Mouse (Mus musculus) v-Abl transformed pro-B cells (cell line): Measurements from ENCODE around the gene Shtn1.

Experiments
- in situ Hi-C, 2 experiments: fragments of 400-800 bp; cut with MboI; formaldehyde crosslinking; loops; one replicate each; pipeline ENCODE4 v1.15.1; 2025; ENCODE audit not compliant: unreplicated experiment in 2 of 2

Shtn1 gene

GRCm38 (mm10) chr19:58975216-58975863 is 100.6 kb downstream of the Shtn1 start:
- in situ Hi-C loops, result no loop called here

GRCm38 (mm10) chr19:58974126-58974525 is 101.8 kb downstream of the Shtn1 start:
- in situ Hi-C loops, result no loop called here

DNA sequence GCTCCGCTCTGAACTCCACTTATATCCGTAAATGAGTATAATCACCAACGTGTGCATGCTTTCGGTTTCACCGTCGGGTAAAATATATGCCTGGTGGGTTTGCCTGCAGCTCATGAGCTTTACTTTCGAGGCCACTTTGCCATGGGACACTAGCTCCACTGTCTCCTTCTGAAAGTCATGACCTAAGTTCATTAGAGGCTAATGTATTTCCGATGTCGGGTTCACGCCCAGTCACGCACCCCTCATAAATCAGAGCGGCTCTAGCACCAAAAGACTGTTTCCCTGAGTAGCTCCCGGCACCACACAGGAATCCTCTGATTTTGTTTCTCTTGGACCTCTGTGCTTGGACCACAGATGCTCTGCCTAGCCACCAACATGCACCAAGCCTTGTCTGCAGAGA is 105.1 kb downstream of the Shtn1 start:
- in situ Hi-C loops, result no loop called here

- in situ Hi-C loops, result no loop called here
These were observed 107.0 kb downstream of the Shtn1 start for GRCm38 (mm10) chr19:58968731-58969506.

DNA sequence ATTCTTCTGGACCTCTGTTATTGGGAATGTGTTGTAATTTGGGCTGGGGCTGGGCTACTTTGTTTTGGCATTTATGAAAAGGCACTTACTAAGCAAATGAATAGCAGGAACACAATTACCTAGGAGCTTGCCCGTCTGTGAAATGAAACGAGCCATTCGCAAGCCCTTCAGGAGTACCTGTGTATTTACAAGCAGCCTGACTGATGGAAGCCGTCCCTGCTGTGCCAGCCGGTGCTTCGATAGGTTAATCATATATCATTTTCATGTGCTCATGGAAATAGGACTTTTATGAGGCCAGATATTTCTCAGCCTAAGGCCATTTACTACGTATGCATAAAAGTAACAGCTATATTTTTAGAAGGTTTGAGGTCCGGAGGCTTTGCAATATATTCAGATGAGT is 112.9 kb downstream of the Shtn1 start:
- in situ Hi-C loops, result no loop called here

- in situ Hi-C loops, result no loop called here
These were observed 121.1 kb downstream of the Shtn1 start for GRCm38 (mm10) chr19:58954779-58955178.

DNA sequence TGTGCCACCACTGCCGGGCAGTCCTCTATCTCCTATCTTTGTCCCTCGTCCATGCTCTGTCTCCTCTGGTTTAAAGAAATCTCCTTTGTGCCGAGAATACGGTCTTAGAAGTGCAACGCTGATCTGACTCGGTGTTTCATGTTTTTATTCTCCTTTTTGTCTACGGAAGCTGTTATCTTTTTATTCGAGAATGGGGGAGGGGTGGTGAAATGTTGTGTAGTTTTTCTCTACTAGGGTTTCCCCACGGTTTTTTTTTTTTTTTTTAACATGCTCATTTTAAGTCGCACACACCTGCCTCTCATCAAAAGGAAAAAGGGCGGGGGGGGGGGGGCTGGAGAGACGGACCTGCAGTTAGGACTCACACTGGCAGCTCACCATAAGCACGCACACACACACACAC is 123.7 kb downstream of the Shtn1 start:
- in situ Hi-C loops, result no loop called here

DNA sequence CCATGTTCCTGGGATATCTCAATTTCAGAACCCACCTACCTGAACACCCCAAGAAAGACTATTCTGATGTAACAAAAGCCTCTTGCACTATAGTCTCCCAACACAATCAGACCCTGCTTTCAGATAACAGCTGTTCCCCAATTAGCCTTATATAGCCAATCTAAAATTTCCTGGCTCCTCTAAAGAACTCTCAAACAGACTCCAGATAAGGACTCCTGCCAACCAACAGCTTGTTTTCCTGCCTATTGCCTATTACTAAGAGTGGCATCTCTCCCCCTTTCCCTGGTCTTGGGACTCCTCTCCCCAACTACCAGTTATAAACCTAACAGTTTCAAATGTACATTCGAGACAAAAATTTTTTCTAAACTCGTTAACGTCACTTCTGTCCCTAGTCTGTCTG is 124.4 kb downstream of the Shtn1 start:
- in situ Hi-C loops, result no loop called here

GRCm38 (mm10) chr19:58945959-58946358 is 129.9 kb downstream of the Shtn1 start:
- in situ Hi-C loops, result no loop called here

GRCm38 (mm10) chr19:58942841-58943828 is 132.8 kb downstream of the Shtn1 start, which contains the start of the genes Eno4 and Hspa12a:
Gene Eno4, plus strand, starts transcription at chr19:58943425.
Gene Hspa12a, minus strand, starts transcription at chr19:58943654.
- in situ Hi-C loops, result no loop called here

DNA sequence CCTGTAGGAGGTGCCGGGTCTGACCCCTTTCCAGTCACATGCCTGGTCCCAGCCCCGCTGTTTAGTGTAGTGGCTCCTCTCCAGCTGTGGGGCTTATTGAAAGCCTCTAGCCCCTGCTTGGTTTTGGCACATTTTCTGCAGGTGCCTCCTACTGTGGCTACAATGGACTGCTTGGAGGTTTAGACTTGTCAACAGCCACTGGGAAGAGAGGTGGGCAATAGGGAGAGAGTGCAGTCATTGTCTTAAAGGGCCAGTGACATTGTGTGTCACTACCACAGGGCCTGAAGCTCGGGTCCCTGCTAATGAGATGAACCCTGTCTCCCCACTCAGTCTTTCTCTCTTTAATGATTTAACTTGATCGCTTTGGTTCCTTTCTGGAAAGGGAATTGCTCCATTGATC is 142.8 kb downstream of the Shtn1 start:
- in situ Hi-C loops, result no loop called here

DNA sequence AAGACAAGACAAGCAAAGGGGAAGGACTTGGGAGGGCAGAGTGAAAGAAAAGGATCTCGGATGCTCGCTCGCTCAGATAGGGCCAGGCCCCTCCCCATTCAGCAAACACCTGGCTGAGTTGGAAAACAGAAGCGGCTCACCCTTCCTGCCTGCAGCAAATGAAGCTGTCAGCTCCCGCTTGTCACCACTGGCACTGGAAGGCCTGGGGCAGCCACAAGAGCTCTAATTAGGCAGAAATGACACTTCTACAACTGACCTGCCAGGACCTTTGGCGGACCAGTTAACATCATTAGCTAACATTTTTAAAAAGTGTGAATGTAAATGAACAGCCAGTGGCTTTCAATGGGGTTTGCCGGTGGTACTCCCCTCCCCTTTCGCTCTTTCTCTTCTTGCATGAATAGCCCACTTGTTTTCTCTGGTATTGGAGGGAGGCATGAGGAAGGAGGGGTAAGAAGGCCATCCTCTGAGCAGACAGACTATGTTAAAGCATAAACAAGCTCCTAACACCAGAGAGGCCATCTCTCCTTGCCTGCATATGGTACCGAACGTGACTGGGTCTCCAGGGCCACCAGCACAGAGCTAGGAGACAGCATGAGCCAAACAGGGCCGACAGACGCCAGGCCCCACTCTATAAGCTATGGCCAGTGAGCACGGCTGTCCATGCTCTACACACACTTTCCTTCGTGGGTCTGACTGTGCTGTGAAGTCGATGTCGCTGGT is 144.7 kb downstream of the Shtn1 start:
- in situ Hi-C loops, result no loop called here
